Mouse (Mus musculus) erythroblast, embryonic 14.5 days (primary cell): Measurements from ENCODE around the gene Stac.

Source experiments
- GATA1 ChIP-seq: IDR thresholded peaks from 2 replicates; pipeline ENCODE4 v1.6.1; 2012; ENCODE audit warnings: low read length, inconsistent platforms, mixed read lengths
- TAL1 ChIP-seq: IDR thresholded peaks from 3 replicates; pipeline ENCODE4 v1.6.1; 2012; ENCODE audit warnings: low read length, inconsistent platforms, mixed read lengths

GRCm38 (mm10) chr9:111737796-111738195 lies 47.6 kb upstream of the Stac start:
- TF ChIP-seq TAL1 (no peak), GATA1 (no peak)
